Mouse (Mus musculus) lung, adult 2 months (tissue): ENCODE measurements around the gene Lrrc25. TPM values are rescaled to one million over a fixed set of nuclear protein-coding genes. Genes with fewer than 3 reads are reported as not detected.
A peak's percentile ranks its signal among the peaks of the same experiment; 100 is the strongest.

Source experiments
- DNase-seq: peaks from one replicate; pipeline ENCODE4 v3.0.0; 2022
- H3K4me1 ChIP-seq: fragments of 200-500 bp; 2 replicates; pipeline ENCODE4 v1.6.1; 2011; ENCODE audit warnings: low read length; ENCODE audit not compliant: control insufficient read depth, insufficient read depth
- H3K4me3 ChIP-seq: fragments of 200-500 bp; replicated peaks from 2 replicates; pipeline ENCODE3; 2011; ENCODE audit warnings: low read depth, mild to moderate bottlenecking, control low read depth, low read length; ENCODE audit errors: extremely low read depth
- CTCF ChIP-seq: fragments of 200-500 bp; IDR thresholded peaks from 2 replicates; pipeline ENCODE4 v1.5.1; 2011; ENCODE audit warnings: mild to moderate bottlenecking, low read length, control low read depth; ENCODE audit not compliant: insufficient read depth
- POLR2A ChIP-seq: fragments of 200-500 bp; IDR thresholded peaks from 2 replicates; pipeline ENCODE4 v1.6.1; 2011; ENCODE audit warnings: low read depth, mild to moderate bottlenecking, control low read depth, low read length, borderline replicate concordance; ENCODE audit errors: extremely low read depth
- WGBS: fragments of 180-500 bp; shearing (Covaris S2); methylation state at CpG from one replicate; pipeline ENCODE4 v1.1.7; 2018; 5-methylcytosine and 5-hydroxymethylcytosine counted together
- polyA plus RNA-seq: library from polyadenylated mRNA; depleted of rRNA; stranded (reverse); fragments of >200 nt; gene quantifications from 2 replicates; pipeline ENCODE4 v1.2.3, GENCODE M21; 2012

Lrrc25 gene
- polyA plus RNA-seq, 1 experiment, result 10.4 TPM

DNA sequence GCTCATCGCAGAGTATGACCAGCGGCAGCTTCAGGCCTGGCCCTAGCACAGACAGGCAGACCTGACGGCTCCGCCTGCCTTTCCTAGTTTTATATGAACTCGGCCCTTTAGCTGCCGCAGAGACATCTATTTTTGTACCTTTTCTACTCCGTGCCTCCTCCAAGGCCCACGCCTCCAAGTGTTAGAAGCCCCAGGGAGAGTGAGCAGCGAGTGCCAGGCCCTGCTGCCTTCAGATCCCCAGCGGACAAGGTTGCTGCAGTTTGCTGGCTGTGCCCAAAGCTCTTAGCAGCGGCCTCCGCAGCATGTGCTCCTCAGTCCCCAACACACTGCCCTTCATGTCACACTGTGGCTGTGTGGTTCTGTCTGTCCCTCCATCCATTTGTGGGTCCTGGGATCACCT is 24.4 kb upstream of the Lrrc25 start:
- WGBS, result 88% methylated on average over 12 of the region's 12 CpGs
- Histone ChIP-seq H3K4me1 (peaks cover 5% of the 10 kb centered on the region; the same call in 1 of the 2 replicates), H3K4me3 (no peak overlapping the region)
- DNase-seq, result no peak
- TF ChIP-seq CTCF, result no peak
- no peak for TF ChIP-seq POLR2A

GRCm38 (mm10) chr8:70593173-70593572 is 22.8 kb upstream of the Lrrc25 start:
- WGBS, result 53% methylated on average over 8 of the region's 8 CpGs
- no peak for DNase-seq
- TF ChIP-seq CTCF (no peak), POLR2A (peak; percentile 11; the same call in 1 of the 2 replicates)
- Histone ChIP-seq H3K4me1 (peaks cover 5% of the 10 kb centered on the region; the same call in 1 of the 2 replicates), H3K4me3 (no peak overlapping the region)

GRCm38 (mm10) chr8:70593961-70594609 is 21.9 kb upstream of the Lrrc25 start, which contains the start of gene Isyna1:
Gene Isyna1 (plus strand): TSS chr8:70594373.
- peak; percentile 83 for DNase-seq
- peaks cover 5% of the 10 kb centered on the region; the same call in 1 of the 2 replicates for H3K4me1 ChIP-seq
- WGBS, result under 1% methylated on average over 40 of the region's 40 CpGs
- TF ChIP-seq CTCF (no peak), POLR2A (peak; percentile 76; the same call in 1 of the 2 replicates)
- H3K4me3 ChIP-seq, result peak within 1 kb of the TSS; percentile 61

- 14% methylated on average over 82 of the region's 82 CpGs for WGBS
- no peak for TF ChIP-seq POLR2A
- Histone ChIP-seq H3K4me3 (peak overlapping the region; percentile 61), H3K4me1 (peaks cover 5% of the 10 kb centered on the region; the same call in 1 of the 2 replicates)
- DNase-seq, result no peak
These were observed 21.1 kb upstream of the Lrrc25 start for GRCm38 (mm10) chr8:70594621-70595564.

- no peak for DNase-seq
- Histone ChIP-seq H3K4me3 (no peak overlapping the region), H3K4me1 (peaks cover 8% of the 10 kb centered on the region; the same call in 1 of the 2 replicates)
- TF ChIP-seq CTCF (no peak), POLR2A (no peak)
- WGBS, result 90% methylated on average over 12 of the region's 12 CpGs
These were observed 20.1 kb upstream of the Lrrc25 start for GRCm38 (mm10) chr8:70595811-70596210.

GRCm38 (mm10) chr8:70596216-70596615 is 19.7 kb upstream of the Lrrc25 start:
- WGBS, result 94% methylated on average over 18 of the region's 18 CpGs
- DNase-seq, result no peak
- no peak overlapping the region for H3K4me3 ChIP-seq
- peaks cover 9% of the 10 kb centered on the region; the same call in 1 of the 2 replicates for H3K4me1 ChIP-seq
- no peak for TF ChIP-seq CTCF
- TF ChIP-seq POLR2A, result no peak

DNA sequence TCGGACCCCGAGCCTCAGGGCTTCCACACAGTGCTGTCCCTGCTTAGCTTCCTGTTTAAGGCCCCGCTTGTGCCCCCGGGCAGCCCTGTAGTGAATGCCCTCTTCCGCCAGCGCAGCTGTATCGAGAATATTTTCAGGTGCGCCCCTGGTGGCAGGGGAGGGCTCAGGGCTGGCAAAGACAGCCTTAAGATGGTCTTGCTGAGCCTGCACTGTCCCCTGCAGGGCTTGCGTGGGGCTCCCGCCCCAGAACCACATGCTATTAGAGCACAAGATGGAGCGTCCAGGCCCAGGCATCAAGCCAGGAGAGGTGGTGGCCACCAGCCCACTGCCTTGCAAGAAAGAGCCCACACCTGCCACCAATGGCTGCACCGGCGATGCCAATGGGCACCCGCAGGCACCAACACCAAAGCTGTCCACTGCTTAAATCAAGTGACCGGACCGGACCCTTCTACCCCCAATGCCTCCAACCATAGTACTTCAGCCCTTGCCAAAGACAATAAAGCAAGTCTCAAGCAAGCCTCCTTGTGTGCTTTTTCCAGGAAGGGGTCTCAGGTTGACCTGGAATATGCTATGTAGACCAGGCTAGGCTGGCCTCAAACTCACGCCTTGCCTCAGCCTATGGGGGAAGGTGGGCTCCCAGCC is 19.1 kb upstream of the Lrrc25 start:
- TF ChIP-seq CTCF, result no peak
- TF ChIP-seq POLR2A, result no peak
- Histone ChIP-seq H3K4me3 (no peak overlapping the region), H3K4me1 (peaks cover 12% of the 10 kb centered on the region; the same call in 1 of the 2 replicates)
- WGBS, result 91% methylated on average over 17 of the region's 17 CpGs
- no peak for DNase-seq

- TF ChIP-seq CTCF (no peak), POLR2A (no peak)
- 57% methylated on average over 67 of the region's 68 CpGs for WGBS
- no peak for DNase-seq
- Histone ChIP-seq H3K4me1 (peaks cover 12% of the 10 kb centered on the region; the same call in 1 of the 2 replicates), H3K4me3 (no peak overlapping the region)
These were observed 18.3 kb upstream of the Lrrc25 start for GRCm38 (mm10) chr8:70597417-70598272.

DNA sequence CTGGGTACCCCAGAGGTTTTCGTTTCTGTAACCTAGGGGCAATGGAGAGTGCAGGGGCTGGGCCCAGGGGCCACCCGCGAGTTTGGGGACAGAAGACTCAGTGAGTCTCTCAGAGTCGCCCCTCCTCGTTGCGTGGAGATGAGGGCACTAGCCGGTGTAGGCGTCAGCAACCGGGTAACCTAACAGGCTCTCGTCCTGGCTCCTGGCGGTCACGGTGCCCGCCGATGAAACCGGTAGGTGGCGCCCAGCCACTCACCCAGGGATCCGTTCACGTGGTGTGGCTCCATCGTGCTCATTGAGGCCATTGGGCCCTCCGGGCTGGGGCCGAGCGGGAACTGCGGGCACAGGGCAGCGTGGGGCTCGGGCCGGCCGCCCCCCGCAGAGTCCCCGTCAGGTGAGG is 17.7 kb upstream of the Lrrc25 start:
- DNase-seq, result peak; percentile 83
- Histone ChIP-seq H3K4me3 (no peak overlapping the region), H3K4me1 (peaks cover 12% of the 10 kb centered on the region; the same call in 1 of the 2 replicates)
- TF ChIP-seq CTCF, result peak; percentile 49
- no peak for TF ChIP-seq POLR2A
- WGBS, result 38% methylated on average over 29 of the region's 29 CpGs
